Mouse (Mus musculus) stomach, embryonic 14.5 days (tissue): Measurements from ENCODE around the gene Ormdl3. TPM values are rescaled to one million over a fixed set of nuclear protein-coding genes. Genes with fewer than 3 reads are reported as not detected.
"Not testable (repeated sequence)": the region's sequence is repeated elsewhere in the genome, so short reads cannot be mapped to it uniquely, and the experiment has no call there.

ENCODE experiments used
- ATAC-seq: fragments of 200-750 bp; cut with Nextera tagmentation; 2 replicates; pipeline ENCODE4 v1.8.0; 2017; ENCODE audit warnings: low read depth, moderate TSS enrichment; ENCODE audit not compliant: insufficient number of reproducible peaks, insufficient read depth, low FRiP score
- H3K27ac ChIP-seq: fragments of 300-500 bp; sonication (generic); 2 replicates; pipeline ENCODE4 v1.5.1; 2014; ENCODE audit warnings: mild to moderate bottlenecking, low read length, moderate library complexity, mixed read lengths
- H3K27me3 ChIP-seq: fragments of 300-500 bp; sonication (generic); 2 replicates; pipeline ENCODE4 v1.6.1; 2014; ENCODE audit warnings: low read length, control low read depth, mixed read lengths; ENCODE audit not compliant: control insufficient read depth, insufficient read depth
- H3K36me3 ChIP-seq: fragments of 300-500 bp; sonication (generic); 2 replicates; pipeline ENCODE4 v1.6.1; 2014; ENCODE audit warnings: mild to moderate bottlenecking, control low read depth, low read length, moderate library complexity, mixed read lengths; ENCODE audit not compliant: control insufficient read depth, insufficient read depth
- H3K4me1 ChIP-seq: fragments of 300-500 bp; sonication (generic); 2 replicates; pipeline ENCODE4 v1.6.1; 2014; ENCODE audit warnings: low read length, control low read depth, mixed read lengths; ENCODE audit not compliant: control insufficient read depth, insufficient read depth
- H3K4me2 ChIP-seq: fragments of 300-500 bp; sonication (generic); replicated peaks from 2 replicates; pipeline ENCODE4 v1.6.1; 2014; ENCODE audit warnings: low read depth, low read length, control low read depth
- H3K4me3 ChIP-seq: fragments of 300-500 bp; sonication (generic); 2 replicates; pipeline ENCODE4 v1.5.1; 2014; ENCODE audit warnings: low read depth, low read length, control low read depth
- H3K9ac ChIP-seq: fragments of 300-500 bp; sonication (generic); replicated peaks from 2 replicates; pipeline ENCODE4 v1.6.1; 2014; ENCODE audit warnings: low read depth, mild to moderate bottlenecking, control low read depth, low read length, moderate library complexity, mixed read lengths
- H3K9me3 ChIP-seq: fragments of 300-500 bp; sonication (generic); 2 replicates; pipeline ENCODE4 v1.6.1; 2016; ENCODE audit warnings: low read depth, low read length, control low read depth; ENCODE audit not compliant: control insufficient read depth
- WGBS: fragments of 180-500 bp; shearing (Covaris S2); extraction: QIAGEN DNeasy Blood & Tissue Kit; methylation state at CpG from one replicate; pipeline ENCODE4 v1.1.7; 2014; 5-methylcytosine and 5-hydroxymethylcytosine counted together
- polyA plus RNA-seq: library from polyadenylated mRNA; unstranded; fragments of >200 nt; fragmentation: Nextera tagmentation; extraction: Ambion mirVana; gene quantifications from 2 replicates; pipeline ENCODE4 v1.2.1, GENCODE M21; 2014

Gene Ormdl3
- polyA plus RNA-seq = 9.2 and 9.6 TPM in 2 replicates

- Histone ChIP-seq H3K9ac (peak within 1 kb of the TSS; percentile 60), H3K4me1 (peaks cover 36% of the 10 kb centered on the region), H3K9me3 (no peaks in the 10 kb centered on the region), H3K36me3 (peaks cover 11% of the 10 kb centered on the region), H3K27me3 (no peaks in the 10 kb centered on the region), H3K27ac (peak within 1 kb of the TSS; percentile 81), H3K4me3 (peak within 1 kb of the TSS; percentile 62), H3K4me2 (peak within 1 kb of the TSS; percentile 92)
- WGBS = under 1% methylated on average over 49 of the region's 49 CpGs
- ATAC-seq = peak; percentile 89
Observed at GRCm38 (mm10) chr11:98586892-98587563, at the start of gene Ormdl3. Gene Ormdl3 (minus strand): TSS chr11:98587368.

GRCm38 (mm10) chr11:98635312-98635970 is 48.3 kb upstream of the Ormdl3 start:
- H3K4me3 ChIP-seq, H3K4me2 ChIP-seq, H3K9ac ChIP-seq, H3K9me3 ChIP-seq, H3K27me3 ChIP-seq, ATAC-seq, H3K27ac ChIP-seq, H3K36me3 ChIP-seq, H3K4me1 ChIP-seq: not testable (repeated sequence)
- 34% methylated on average over 10 of the region's 10 CpGs for WGBS

GRCm38 (mm10) chr11:98630646-98631045 is 43.5 kb upstream of the Ormdl3 start:
- no peaks in the 10 kb centered on the region for H3K9me3 ChIP-seq
- no peak for ATAC-seq

GRCm38 (mm10) chr11:98628706-98629105 is 41.5 kb upstream of the Ormdl3 start:
- H3K4me2 ChIP-seq = no peak overlapping the region
- H3K4me1 ChIP-seq = no peaks in the 10 kb centered on the region
- H3K9me3 ChIP-seq = no peaks in the 10 kb centered on the region
- no peak for ATAC-seq
- WGBS = 93% methylated on average over 3 of the region's 3 CpGs
- H3K36me3 ChIP-seq = no peaks in the 10 kb centered on the region
- H3K27ac ChIP-seq = no peak overlapping the region
- no peaks in the 10 kb centered on the region for H3K27me3 ChIP-seq
- H3K9ac ChIP-seq = no peak overlapping the region
- H3K4me3 ChIP-seq = no peak overlapping the region

More at GRCm38 (mm10) chr11:98630646-98631045, 43.5 kb upstream of the Ormdl3 start:
- no peaks in the 10 kb centered on the region for H3K36me3 ChIP-seq
- H3K4me1 ChIP-seq = no peaks in the 10 kb centered on the region
- no peak overlapping the region for H3K27ac ChIP-seq
- 84% methylated on average over 5 of the region's 5 CpGs for WGBS
- no peaks in the 10 kb centered on the region for H3K27me3 ChIP-seq
- no peak overlapping the region for H3K4me2 ChIP-seq
- H3K9ac ChIP-seq = no peak overlapping the region
- H3K4me3 ChIP-seq = no peak overlapping the region

GRCm38 (mm10) chr11:98625611-98626410 is 38.6 kb upstream of the Ormdl3 start, which contains the start of the genes Gm12355 and Gsdma3:
Gene Gm12355 (minus strand): TSS chr11:98625661.
Gene Gsdma3 (plus strand): TSS chr11:98626360.
- ATAC-seq = no peak
- Histone ChIP-seq H3K4me1 (no peaks in the 10 kb centered on the region), H3K9me3 (no peaks in the 10 kb centered on the region), H3K4me3 (no peak within 1 kb of the TSS), H3K4me2 (no peak within 1 kb of the TSS), H3K36me3 (no peaks in the 10 kb centered on the region), H3K27ac (no peak within 1 kb of the TSS), H3K9ac (no peak within 1 kb of the TSS), H3K27me3 (no peaks in the 10 kb centered on the region)
- 90% methylated on average over 10 of the region's 10 CpGs for WGBS

GRCm38 (mm10) chr11:98624381-98624780 is 37.2 kb upstream of the Ormdl3 start:
- not testable (repeated sequence) for H3K27ac ChIP-seq, H3K4me1 ChIP-seq, H3K4me3 ChIP-seq, H3K9ac ChIP-seq, H3K9me3 ChIP-seq, H3K36me3 ChIP-seq, H3K4me2 ChIP-seq, H3K27me3 ChIP-seq, ATAC-seq
- 94% methylated on average over 2 of the region's 2 CpGs for WGBS

GRCm38 (mm10) chr11:98623981-98624380 is 36.8 kb upstream of the Ormdl3 start:
- H3K4me2 ChIP-seq, H3K4me3 ChIP-seq, H3K27ac ChIP-seq, H3K9ac ChIP-seq, H3K36me3 ChIP-seq, H3K4me1 ChIP-seq, ATAC-seq, H3K27me3 ChIP-seq, H3K9me3 ChIP-seq: not testable (repeated sequence)
- 79% methylated on average over 6 of the region's 6 CpGs for WGBS

- no peak overlapping the region for H3K9ac ChIP-seq
- ATAC-seq = no peak
- no peak overlapping the region for H3K4me2 ChIP-seq
- H3K4me3 ChIP-seq = no peak overlapping the region
- no peaks in the 10 kb centered on the region for H3K36me3 ChIP-seq
- no peaks in the 10 kb centered on the region for H3K9me3 ChIP-seq
- no peaks in the 10 kb centered on the region for H3K4me1 ChIP-seq
- H3K27ac ChIP-seq = no peak overlapping the region
- no peaks in the 10 kb centered on the region for H3K27me3 ChIP-seq
- 92% methylated on average over 13 of the region's 13 CpGs for WGBS
Observed at GRCm38 (mm10) chr11:98620791-98621190, 33.6 kb upstream of the Ormdl3 start.
